Mouse (Mus musculus) heart, postnatal 14 days (tissue): ENCODE data around the gene Grik3. TPM values are rescaled to one million over a fixed set of nuclear protein-coding genes. Genes with fewer than 3 reads are reported as not detected.
A peak's percentile ranks its signal among the peaks of the same experiment; 100 is the strongest.

Experiments
- DNase-seq, 2 experiments: peaks; one replicate each; pipeline ENCODE4 v3.0.0; 2021 to 2022
- intact Hi-C: fragments of 180-260 bp; cut with DNase I; formaldehyde crosslinking; loops from one replicate; pipeline ENCODE4 v1.15.1; 2025
- total RNA-seq, 2 experiments: library from RNA; stranded (reverse); gene quantifications; 2 replicates each; pipeline ENCODE4 v1.2.3; 2021

Grik3 gene
- total RNA-seq, 2 experiments from 2014 or later = 0.05 TPM

DNA sequence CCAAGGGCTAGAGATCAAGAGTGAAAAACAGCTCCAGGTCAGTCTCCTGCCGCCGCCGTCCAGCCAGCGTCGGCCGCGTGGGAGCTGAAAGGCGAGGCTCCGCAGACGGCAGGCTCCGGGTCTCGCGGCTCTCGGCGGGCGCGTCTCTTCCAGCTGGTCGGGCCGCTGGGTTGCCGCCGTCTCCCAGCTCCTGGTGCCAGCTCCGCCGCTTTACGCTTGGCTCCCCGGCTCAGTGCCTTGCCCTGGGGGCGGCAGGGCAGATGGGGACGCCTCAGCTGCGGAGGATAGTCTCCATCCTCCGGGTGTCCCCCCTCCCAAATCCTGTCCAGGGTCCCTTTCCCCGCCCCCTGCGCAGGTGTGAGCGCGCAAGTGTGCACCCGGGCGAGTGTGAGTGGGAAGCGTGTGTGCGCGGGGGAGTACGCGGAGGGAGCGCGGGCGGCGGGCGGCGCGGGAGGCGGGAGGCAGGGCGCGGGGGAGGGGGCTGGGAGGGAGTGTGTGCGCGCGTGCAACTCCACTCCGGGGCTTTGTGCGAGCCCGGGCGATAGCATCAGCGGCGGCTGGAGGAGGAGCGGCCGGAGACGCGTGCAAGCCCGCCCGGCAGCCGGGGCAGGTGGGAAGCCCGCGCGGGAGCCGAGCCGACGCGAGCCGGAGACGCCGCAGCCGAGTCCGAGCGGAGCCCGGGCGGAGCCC, 454 bp upstream of the Grik3 start:
- intact Hi-C loops = loop anchor here (5.0 to 10.0 kb wide), 3 partner anchors 362 to 475 kb away; no protein-coding TSS in a partner anchor
- peak in 1 of 2 experiments; percentile 13 for DNase-seq

DNA sequence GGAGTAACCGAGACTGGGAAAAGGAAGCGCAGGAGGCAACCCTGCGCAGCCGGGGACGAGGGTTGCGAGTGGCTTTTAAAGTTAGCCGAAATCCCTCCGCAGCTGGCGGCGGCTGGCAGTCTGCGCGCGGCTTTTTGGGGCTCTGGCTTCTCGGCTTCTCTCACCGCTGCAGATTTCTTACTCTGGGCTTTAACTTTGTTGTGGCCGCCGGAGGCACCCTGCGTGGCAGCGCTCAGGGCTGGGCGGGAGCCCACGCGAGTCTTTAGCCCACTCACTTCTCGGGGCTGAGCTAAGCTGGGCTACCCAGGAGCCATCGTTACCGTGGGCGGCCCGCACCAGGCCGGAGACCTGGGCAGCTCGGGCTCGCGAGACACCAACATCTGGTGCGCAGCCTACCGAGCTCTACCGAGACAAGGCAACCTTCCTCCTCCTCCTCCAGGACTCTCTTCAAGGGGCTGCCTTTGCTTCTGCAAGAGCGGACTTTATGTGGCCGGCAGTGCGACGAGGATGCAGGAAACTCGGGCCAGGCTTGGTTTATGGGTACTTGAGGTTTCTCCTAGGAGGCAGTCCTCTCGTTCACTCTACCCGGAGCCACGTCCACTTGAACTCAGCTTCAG, 1.1 kb downstream of the Grik3 start:
- intact Hi-C loops = no loop called here
- no peak for DNase-seq

DNA sequence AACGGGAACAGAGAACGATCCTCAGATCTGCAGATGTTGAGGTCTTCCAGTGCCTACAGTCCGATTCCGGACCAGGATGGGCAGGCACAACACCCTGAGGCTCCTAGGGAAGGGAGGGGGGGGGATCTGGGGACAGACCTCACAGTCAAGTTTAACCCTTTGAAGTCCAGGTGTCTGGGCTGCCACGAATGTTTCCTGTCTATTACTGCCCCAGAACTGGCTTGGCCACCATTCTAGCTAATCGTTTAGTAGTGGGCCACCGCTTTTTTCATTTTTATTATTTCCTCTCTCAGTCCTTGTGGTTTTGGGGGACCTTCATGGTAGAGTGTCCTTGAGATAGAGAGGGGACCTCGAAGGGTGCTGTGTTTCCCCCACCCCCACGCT, 1.6 kb downstream of the Grik3 start:
- DNase-seq = no peak
- intact Hi-C loops = no loop called here

DNA sequence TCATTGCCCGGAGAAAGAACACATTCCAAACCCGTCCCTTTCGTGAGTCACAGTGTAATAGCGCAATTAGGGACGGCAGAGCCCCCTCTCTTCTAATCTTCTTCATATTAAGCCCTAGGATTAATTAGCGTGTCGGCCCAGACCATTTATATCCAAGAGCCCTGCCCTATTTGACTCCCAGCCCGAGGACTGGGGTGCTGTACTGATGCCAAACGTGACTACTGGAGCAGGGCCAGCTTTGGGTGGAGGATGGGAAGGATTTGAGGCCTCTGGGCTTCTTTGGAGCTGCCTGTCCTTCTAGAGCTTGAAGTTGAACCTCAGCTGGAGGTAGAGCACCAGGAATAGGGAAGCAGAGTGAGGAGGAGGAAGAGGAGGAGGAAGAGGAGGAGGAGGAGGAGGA, 2.2 kb downstream of the Grik3 start:
- peak in 1 of 2 experiments; percentile 16 for DNase-seq

DNA sequence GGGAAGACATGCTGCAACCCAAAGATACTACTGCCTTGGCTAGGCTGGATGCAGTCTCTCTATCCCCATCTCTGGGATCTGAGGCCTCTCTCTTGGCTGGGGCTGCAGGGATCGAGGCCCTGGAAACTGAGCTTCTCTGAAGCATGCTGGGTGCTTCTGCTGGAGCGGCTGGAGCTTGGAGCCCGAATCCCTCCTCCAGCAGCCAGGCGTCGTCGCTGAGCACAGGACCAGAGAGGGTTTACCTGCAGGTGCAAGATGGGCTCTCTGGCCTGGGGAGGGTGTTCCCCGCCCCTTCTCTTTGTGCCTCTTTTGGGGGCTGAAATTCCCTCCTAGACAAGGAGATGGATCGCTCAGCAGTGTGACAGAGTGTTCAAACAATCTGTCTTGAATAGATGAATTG, 2.6 kb downstream of the Grik3 start:
- intact Hi-C loops = no loop called here
- no peak for DNase-seq

More for the DNA sequence above, 2.2 kb downstream of the Grik3 start:
- intact Hi-C loops = no loop called here

DNA sequence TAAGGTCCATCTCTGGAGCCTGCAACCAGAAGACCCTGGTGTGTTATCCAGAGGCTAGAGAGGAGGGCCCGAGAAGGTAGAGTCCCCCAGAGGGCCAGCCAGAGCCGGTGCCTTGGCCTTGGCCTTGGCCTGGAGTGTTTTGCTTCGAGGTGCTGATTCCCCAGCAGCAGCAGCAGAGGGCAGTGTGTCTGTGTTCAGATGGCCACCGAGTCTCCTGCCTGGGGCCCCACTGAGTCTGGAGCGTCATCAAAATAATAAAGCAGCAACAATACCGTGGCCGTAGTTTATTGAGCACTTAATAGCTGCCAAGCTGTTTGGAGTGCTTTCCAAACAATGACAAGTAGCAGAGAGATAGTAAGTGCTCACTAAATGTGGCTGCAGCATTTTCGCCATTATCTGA, 5.0 kb downstream of the Grik3 start:
- no peak for DNase-seq
- intact Hi-C loops = no loop called here

DNA sequence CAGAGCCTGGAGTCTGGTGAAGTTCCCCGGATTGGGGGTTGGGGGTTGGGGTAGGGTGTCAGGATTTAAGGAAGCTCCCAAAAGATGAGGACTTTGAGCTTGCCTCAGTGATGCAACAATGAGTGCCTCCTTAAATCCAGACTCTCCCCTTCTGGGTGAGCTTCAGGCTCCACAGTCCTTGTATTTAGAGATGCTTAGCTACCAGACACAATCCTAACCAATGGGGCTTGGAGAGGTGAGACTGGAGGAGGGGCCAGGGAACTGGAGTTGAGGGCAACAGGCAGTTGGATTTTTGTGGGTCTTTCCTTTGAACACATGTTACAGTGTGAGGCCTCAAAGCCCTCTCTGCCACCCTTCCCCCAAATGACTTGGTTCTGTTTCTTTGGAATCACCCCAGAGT, 6.5 kb downstream of the Grik3 start:
- no peak for DNase-seq
- intact Hi-C loops = no loop called here

DNA sequence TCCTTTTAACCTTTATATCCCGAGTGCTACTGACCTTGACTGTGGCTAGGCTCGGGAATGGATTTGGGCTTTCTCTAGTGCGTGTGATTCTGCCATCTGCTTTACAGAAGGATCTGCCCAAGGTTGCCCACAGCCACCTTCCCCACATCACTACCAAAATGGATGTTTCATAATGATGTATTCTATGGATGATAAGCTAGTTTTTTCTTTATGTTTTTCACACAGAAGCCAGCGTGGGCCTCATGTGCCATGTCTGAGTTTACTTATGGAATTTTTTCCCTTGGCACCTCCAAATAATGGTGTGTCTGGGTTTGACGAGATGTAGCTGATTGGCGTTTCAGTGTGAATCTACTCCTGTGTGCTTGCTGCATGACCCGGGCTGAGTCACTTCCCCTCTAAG, 7.0 kb downstream of the Grik3 start:
- intact Hi-C loops = no loop called here
- DNase-seq = no peak

DNA sequence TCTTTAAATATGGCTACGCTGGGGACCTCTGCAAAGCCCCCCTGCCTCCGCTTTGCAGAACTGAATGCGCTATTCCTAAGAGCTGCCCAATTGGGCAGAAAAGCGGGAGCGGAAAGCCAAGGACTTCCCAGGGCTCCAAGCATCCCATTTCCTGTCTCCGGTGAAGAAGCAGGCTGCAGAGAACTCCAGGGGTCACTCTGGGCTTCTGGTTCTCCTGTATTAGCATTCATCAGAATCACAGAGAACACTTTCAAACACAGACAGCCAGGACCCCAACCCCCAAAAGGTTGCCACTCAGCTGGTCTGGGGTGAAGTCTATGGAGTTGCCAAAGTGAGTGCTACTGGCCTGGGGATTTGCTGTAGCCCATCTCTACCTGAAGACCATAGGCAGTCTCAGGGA, 8.4 kb downstream of the Grik3 start:
- intact Hi-C loops = no loop called here
- DNase-seq = no peak

DNA sequence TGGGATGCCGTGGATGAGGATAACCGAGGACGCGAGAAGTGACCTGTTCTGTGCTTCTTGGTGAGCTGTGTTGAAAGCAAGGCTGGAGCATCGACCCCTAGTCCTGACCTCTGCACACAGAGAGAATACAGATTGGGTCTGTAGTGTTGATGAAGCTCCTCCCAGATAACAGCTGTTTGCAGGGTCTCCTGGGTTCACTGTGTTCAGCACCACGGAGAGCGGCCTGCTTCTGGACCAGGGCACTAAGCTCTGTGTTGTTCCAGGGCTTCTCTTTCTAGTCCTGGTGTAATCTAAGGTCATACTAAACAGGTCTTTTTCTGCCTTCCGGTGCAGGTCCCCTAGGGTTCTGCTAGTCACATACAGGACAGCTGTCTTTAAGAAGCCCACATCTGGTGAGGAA, 12.4 kb downstream of the Grik3 start:
- DNase-seq = peak; percentile 50 to 64
- intact Hi-C loops = no loop called here

DNA sequence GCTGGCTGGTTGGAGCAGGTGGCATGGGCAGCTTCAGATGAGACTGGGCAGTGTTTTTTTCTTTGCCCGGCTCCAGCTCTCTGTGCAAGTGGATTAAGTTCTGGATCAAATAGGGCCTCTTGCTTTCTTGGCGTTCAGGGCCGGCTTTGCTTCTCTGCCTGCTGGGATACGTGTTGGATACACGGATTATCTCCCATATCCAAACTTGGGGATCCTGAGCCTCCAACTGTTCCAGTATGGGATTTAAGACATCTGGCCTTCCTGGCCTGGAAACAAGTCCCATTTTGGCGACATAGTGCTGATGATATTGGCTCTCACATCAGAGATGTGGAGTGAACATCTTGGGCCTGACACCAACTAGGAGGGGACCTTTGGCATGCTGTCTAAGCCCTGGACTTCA, 21.9 kb downstream of the Grik3 start:
- intact Hi-C loops = no loop called here
- DNase-seq = no peak

DNA sequence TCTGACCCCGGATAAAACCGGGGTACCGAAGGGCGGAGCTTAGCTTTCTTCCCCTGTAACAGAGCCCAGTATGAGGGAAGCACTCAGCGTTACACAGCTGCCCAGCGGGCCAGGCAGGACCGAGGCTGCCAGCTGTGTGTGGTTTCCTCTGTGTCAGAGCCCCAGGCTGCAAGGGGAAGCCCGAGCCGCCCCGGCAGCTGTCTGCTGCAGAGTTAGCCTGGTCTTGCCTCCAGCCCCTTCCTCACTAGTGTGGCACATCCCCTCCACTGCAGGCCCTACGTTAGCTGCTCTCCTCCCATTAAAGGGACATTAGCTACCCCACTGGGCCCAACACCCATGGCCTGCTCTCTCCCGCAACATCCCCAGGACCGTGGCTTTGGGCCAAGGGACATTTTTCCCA, 25.1 kb downstream of the Grik3 start:
- intact Hi-C loops = no loop called here
- DNase-seq = no peak

DNA sequence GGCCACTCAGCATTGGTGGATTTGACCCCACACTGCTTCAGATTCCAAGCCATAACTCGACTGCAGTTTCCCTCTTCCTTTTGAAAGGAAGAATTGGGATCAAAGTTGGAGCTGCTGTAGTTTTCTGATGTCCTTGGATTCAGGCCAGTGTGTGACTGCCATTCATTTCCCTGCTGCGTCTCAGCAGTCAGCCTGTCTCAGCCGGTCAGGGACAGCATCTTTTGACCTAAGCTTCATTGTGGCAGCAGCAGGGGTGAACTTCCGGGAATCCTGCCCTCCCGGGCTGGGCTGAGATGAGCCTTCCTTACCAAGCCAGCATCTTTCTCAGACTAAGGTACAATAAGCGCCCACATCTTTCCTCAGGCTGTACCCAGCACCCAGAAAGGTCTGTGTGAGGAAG, 26.1 kb downstream of the Grik3 start:
- intact Hi-C loops = no loop called here
- DNase-seq = no peak

DNA sequence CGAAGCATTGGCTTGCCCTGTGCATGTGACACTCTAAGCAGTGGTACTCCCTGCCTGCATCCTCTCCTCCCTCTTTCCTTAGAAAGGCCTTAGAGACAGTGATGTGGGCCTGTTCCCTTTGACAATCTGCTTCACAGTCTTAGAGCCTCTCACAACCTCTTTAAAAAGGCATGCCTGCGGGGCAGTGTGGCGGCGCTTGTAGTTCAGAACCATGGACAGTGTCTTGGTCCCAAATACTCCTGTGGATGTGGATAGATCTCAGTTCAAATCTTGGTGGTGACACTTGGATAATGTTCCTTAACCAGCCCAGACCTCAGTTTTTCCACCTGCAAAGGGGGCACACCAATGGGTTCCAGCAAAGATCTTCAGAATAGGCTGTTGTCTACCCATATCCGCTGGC, 28.4 kb downstream of the Grik3 start:
- DNase-seq = peak in 1 of 2 experiments; percentile 8
- intact Hi-C loops = no loop called here

DNA sequence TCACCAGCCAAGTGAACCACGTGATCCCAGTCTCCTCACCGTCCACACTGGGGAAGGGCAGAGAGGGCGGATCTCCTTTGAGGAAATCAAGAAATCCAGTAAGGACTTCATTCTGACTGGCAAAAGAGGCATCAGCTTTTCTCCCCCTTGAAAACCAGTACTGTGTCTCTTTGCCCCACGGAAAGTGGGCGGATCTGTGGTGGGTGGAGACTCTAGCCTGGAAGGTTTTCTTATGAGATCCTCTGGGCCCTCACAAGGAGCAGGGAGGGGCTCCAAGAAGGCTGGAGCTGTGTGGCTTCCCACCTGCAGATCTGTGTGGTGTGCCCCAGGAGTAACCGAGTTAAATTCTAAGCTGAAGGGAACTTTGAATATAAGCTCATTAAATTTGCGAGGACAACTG, 32.4 kb downstream of the Grik3 start:
- intact Hi-C loops = no loop called here
- no peak for DNase-seq

DNA sequence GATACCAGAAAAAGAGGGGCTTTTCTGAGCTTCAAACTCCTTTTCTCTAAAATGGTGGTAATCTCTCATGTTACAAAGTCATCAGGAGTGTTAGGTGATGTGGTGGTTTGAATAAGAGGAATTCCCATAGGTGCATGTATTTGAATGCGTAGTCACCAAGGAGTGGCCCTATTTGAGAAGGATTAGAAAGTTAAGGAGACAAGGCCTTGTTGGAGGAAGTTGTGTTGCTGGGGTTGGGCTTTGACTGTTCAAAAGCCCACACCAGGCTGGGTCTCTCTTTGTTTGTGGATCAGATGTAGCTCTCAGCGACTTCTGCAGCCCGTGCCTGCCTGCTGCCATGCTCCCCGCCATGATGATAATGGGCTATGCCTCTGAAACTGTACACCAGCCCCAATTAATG, 34.8 kb downstream of the Grik3 start:
- intact Hi-C loops = no loop called here
- no peak for DNase-seq

DNA sequence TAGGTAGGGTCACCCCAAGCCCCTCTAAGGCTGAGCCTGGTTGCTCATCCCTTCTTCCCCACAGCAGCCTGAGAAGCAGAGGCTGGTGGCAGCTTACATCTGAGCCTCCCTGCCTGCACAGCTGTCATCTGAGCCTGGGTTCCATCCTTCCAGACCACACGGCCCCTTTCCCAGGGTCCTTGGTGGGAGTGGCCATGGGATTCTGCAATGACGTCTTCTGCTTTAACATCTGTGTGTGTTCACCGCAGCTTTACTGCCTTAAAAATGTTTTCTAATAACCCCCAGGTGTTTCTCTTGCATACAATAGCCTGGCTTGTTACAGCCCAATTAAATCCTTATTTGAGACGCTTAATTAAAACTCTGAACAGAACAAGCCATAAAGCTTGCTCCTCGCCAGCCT, 35.9 kb downstream of the Grik3 start:
- intact Hi-C loops = no loop called here
- no peak for DNase-seq

DNA sequence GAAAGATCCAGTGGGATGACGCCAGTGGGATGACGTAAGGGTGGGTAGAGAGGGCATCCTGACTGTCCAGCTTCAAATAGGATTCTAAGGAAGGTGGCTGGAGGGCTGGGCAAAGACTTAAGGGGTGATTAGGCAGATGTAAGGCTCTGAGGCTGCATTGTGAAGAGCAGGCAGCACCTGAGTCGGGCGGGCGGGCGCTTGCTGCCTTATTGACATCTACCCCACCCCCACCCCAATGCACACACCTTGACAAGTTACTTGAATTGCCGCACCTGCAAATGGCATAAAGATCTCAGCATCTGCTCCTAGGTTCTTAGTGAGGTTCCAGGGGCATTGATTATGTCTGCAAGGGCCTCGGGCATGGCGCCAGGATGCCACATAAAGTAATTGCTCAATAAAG, 43.5 kb downstream of the Grik3 start:
- DNase-seq = no peak
- intact Hi-C loops = no loop called here

DNA sequence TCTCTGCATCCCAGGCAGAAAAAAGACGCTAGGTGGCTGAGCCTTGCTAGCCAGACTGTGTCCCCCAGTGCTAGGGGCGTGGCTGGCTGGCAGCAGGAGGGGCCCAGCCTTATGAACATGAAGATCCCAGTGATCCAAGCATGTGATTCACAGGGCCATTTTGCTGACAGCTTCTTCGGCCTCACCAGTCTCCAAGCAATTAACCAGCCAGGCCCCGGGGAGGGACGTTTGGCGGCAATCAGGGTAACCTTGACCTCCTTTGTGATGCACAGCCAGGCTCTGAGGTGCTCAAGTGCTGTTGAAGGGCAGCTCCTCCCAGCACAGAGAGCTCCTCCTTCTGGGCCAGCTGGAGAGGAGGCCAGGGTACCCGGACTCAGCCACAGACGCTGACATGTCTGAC, 43.9 kb downstream of the Grik3 start:
- no peak for DNase-seq

DNA sequence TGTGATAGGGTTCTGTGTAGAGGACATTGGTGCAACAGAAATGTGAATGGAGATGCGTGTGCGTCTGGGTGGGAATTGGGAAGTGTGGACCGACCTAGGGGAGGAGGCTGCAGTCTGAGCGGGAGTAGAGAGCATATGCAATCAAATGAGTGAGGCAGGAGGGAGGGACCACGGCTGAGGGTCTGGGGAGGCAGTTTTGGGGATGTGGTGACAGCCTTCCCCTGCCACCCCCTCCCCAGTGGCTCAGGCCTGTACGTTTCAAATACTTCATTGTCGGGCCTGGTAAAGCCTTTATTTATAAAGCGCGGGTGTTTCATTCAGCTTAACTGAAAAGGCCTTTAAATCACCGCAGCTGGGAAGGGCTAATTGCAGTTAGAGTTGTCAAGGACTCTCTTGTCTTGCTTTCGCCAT, 44.5 kb downstream of the Grik3 start:
- DNase-seq = no peak
- intact Hi-C loops = no loop called here

More for the DNA sequence above, 43.9 kb downstream of the Grik3 start:
- intact Hi-C loops = no loop called here

DNA sequence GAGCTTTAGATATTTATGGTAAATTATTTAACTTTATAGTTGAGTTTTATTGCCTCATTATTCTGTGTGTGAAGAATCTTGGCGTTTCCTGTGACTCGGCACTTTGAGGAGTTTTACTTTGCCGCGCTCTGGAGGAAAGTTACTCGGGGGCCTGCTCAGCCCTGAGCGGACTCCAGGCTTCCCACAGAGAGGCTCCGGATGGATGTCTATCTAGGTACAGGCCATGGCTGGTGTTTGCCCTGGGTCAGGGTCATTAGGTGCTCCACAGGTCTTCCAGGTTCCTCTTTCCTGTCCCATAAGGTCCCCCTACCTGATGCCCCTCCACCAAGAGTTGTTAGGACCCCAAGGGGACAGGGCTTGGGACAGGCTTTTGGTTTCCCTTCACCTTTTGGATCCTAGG, 45.0 kb downstream of the Grik3 start:
- no peak for DNase-seq
- intact Hi-C loops = no loop called here

DNA sequence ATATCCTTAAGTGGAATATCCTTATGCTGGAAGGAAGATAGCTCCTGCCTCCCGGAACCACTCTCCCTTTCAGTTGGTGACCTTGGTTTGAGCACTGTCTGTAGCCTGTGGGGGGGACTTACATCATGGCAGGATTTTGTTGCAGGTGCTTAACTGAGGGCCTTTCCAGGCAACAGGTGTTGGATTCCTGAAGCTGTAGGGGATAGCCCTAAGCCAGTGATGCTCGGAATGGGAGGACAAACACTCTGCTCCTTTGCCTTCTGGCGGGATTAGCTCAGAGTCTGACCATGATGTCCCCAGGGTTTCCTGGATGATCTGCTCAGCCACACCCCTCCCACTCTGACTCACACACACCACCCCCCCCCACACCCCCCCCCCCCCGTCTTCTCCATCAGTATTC, 45.5 kb downstream of the Grik3 start:
- intact Hi-C loops = no loop called here
- no peak for DNase-seq
